ENCODE assay signal across 8 mouse cellular contexts in the genomic region with DNA sequence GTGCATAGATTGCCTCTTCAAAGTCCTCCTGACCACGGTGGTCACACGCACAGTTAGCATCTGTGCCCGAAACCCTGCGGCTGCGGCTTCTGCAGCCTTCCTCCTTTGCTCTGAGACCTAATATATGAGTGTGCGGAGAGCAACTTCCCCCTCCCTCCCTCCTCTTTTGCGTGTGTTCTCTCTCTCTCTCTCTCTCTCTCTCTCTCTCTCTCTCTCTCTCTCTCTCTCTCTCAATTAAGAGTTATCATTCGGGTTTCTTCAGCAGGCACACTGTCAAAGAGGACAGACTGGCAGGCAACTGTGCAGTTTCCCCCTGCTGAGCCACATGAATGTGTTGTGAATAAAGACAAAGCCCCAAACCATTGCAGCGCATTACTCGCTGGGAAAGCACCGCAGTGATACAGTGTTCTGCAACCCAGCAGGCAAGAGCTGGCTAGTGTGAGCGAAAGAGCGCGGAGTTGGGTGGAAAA.
A peak's percentile ranks its signal among the peaks of the same experiment; 100 is the strongest.
DNase-seq lines count a peak whose midpoint lies in the region; ATAC-seq and TF ChIP-seq lines count a peak whose summit lies in the region.

No protein-coding gene starts in this region.

- no peaks in the 10 kb centered on the region for H3K4me1 ChIP-seq in lung, postnatal 0 days (ENCODE audit: insufficient read depth, low read depth, low read length)
- H3K4me1 ChIP-seq in forebrain, embryonic 11.5 days (replicated peaks; ENCODE audit: control insufficient read depth, insufficient read depth, low read length) = peaks cover 3% of the 10 kb centered on the region; the same call in 1 of the 2 replicates
- H3K4me1 ChIP-seq in intestine, postnatal 0 days (replicated peaks; ENCODE audit: control insufficient read depth, insufficient read depth, low read length) = no peaks in the 10 kb centered on the region
- no peaks in the 10 kb centered on the region for H3K4me1 ChIP-seq in midbrain, embryonic 11.5 days (ENCODE audit: control insufficient read depth, insufficient read depth, low read length)
- H3K4me1 ChIP-seq in stomach, postnatal 0 days (replicated peaks; ENCODE audit: control insufficient read depth, insufficient read depth) = no peaks in the 10 kb centered on the region

- H3K9ac ChIP-seq in lung, postnatal 0 days (replicated peaks; ENCODE audit: low read depth) = no peak overlapping the region
- peak overlapping the region; percentile 16; the same call in 1 of the 2 replicates for H3K9ac ChIP-seq in forebrain, embryonic 11.5 days (ENCODE audit: low read length)
- H3K9ac ChIP-seq in intestine, postnatal 0 days (ENCODE audit: low read depth, low read length) = no peak overlapping the region
- H3K9ac ChIP-seq in midbrain, embryonic 11.5 days (ENCODE audit: low read length) = peak overlapping the region; percentile 60
- no peak overlapping the region for H3K9ac ChIP-seq in stomach, postnatal 0 days (ENCODE audit: low read length)

- H3K27me3 ChIP-seq in lung, postnatal 0 days (replicated peaks; ENCODE audit: insufficient read depth, low read length) = no peaks in the 10 kb centered on the region
- H3K27me3 ChIP-seq in forebrain, embryonic 11.5 days (ENCODE audit: control insufficient read depth, insufficient read depth, low read length) = no peaks in the 10 kb centered on the region; the same call in 1 of the 2 replicates
- H3K27me3 ChIP-seq in intestine, postnatal 0 days (replicated peaks; ENCODE audit: control insufficient read depth, insufficient read depth, low read length) = no peaks in the 10 kb centered on the region
- no peaks in the 10 kb centered on the region for H3K27me3 ChIP-seq in midbrain, embryonic 11.5 days (ENCODE audit: control insufficient read depth, insufficient read depth, low read length)
- no peaks in the 10 kb centered on the region for H3K27me3 ChIP-seq in stomach, postnatal 0 days (ENCODE audit: control insufficient read depth, insufficient read depth, low read length)

- 0% methylated on average over 14 of the region's 14 CpGs for WGBS in lung, postnatal 0 days
- 4% methylated on average over 13 of the region's 14 CpGs for WGBS in forebrain, embryonic 11.5 days
- WGBS in intestine, postnatal 0 days = 5% methylated on average over 14 of the region's 14 CpGs
- WGBS in midbrain, embryonic 11.5 days = 2% methylated on average over 14 of the region's 14 CpGs
- WGBS in stomach, postnatal 0 days = 3% methylated on average over 14 of the region's 14 CpGs

- no peak overlapping the region for H3K4me3 ChIP-seq in lung, postnatal 0 days (ENCODE audit: low read depth, low read length)
- H3K4me3 ChIP-seq in forebrain, embryonic 11.5 days (ENCODE audit: low read depth, low read length) = peak overlapping the region; percentile 19
- H3K4me3 ChIP-seq in intestine, postnatal 0 days (ENCODE audit: low read depth, low read length) = peak overlapping the region; percentile 14; the same call in 1 of the 2 replicates
- peak overlapping the region; percentile 32 for H3K4me3 ChIP-seq in midbrain, embryonic 11.5 days (ENCODE audit: low read depth, low read length)
- no peak overlapping the region for H3K4me3 ChIP-seq in stomach, postnatal 0 days (ENCODE audit: low read depth, low read length)

- TF ChIP-seq EP300 in lung, postnatal 0 days (IDR thresholded peaks at IDR 0.05) = no peak
- no peak for TF ChIP-seq EP300 in stomach, postnatal 0 days (optimal IDR thresholded peaks at IDR 0.05)

- no peak for TF ChIP-seq CTCF in lung, postnatal 0 days (IDR thresholded peaks at IDR 0.05)
- TF ChIP-seq CTCF in intestine, postnatal 0 days (IDR thresholded peaks at IDR 0.05; ENCODE audit: low read depth) = no peak
- TF ChIP-seq CTCF in stomach, postnatal 0 days (IDR thresholded peaks at IDR 0.05; ENCODE audit: low read depth) = no peak

- H3K36me3 ChIP-seq in lung, postnatal 0 days (ENCODE audit: insufficient read depth, low read length) = no peaks in the 10 kb centered on the region
- H3K36me3 ChIP-seq in forebrain, embryonic 11.5 days (ENCODE audit: control insufficient read depth, insufficient read depth, low read length) = no peaks in the 10 kb centered on the region
- H3K36me3 ChIP-seq in intestine, postnatal 0 days (ENCODE audit: control insufficient read depth, insufficient read depth) = no peaks in the 10 kb centered on the region
- H3K36me3 ChIP-seq in midbrain, embryonic 11.5 days (ENCODE audit: control insufficient read depth, insufficient read depth, low read length) = no peaks in the 10 kb centered on the region
- H3K36me3 ChIP-seq in stomach, postnatal 0 days (ENCODE audit: control insufficient read depth, insufficient read depth, low read length) = no peaks in the 10 kb centered on the region

- DNase-seq in lung, postnatal 0 days (ENCODE audit: low spot score) = no peak
- no peak for DNase-seq in lung, postnatal 36 days
- DNase-seq in forebrain, embryonic 11.5 days (ENCODE audit: low spot score) = peak; percentile 76
- DNase-seq in midbrain, embryonic 11.5 days (ENCODE audit: low spot score, missing footprints) = peak; percentile 95
- peak; percentile 19 for DNase-seq in stomach, postnatal 0 days (ENCODE audit: low spot score)
- no peak for DNase-seq in urinary bladder, postnatal 25 days (ENCODE audit: low spot score)
- no peak for DNase-seq in urinary bladder, postnatal 10 days (ENCODE audit: low spot score)

- peak overlapping the region; percentile 22 for H3K4me2 ChIP-seq in lung, postnatal 0 days (replicated peaks; ENCODE audit: low read depth, low read length)
- H3K4me2 ChIP-seq in forebrain, embryonic 11.5 days (ENCODE audit: low read depth, low read length, severe bottlenecking) = peak overlapping the region; percentile 51
- peak overlapping the region; percentile 43 for H3K4me2 ChIP-seq in intestine, postnatal 0 days (replicated peaks; ENCODE audit: low read depth)
- H3K4me2 ChIP-seq in midbrain, embryonic 11.5 days = peak overlapping the region; percentile 37
- peak overlapping the region; percentile 37 for H3K4me2 ChIP-seq in stomach, postnatal 0 days (replicated peaks; ENCODE audit: low read depth)

- H3K9me3 ChIP-seq in lung, postnatal 0 days (ENCODE audit: low read length) = no peaks in the 10 kb centered on the region
- H3K9me3 ChIP-seq in forebrain, embryonic 11.5 days (ENCODE audit: control insufficient read depth, low read length) = no peaks in the 10 kb centered on the region
- H3K9me3 ChIP-seq in intestine, postnatal 0 days (ENCODE audit: control insufficient read depth) = no peaks in the 10 kb centered on the region
- H3K9me3 ChIP-seq in midbrain, embryonic 11.5 days (ENCODE audit: control insufficient read depth, low read length) = no peaks in the 10 kb centered on the region
- H3K9me3 ChIP-seq in stomach, postnatal 0 days (ENCODE audit: control insufficient read depth, low read length) = no peaks in the 10 kb centered on the region

- no peak for ATAC-seq in lung, postnatal 0 days
- peak; percentile 90 for ATAC-seq in forebrain, embryonic 11.5 days (replicated peaks; ENCODE audit: low FRiP score)
- ATAC-seq in intestine, postnatal 0 days = no peak
- peak; percentile 93 for ATAC-seq in midbrain, embryonic 11.5 days (ENCODE audit: low FRiP score)
- no peak for ATAC-seq in stomach, postnatal 0 days (ENCODE audit: low FRiP score, low TSS enrichment)

- no peak overlapping the region for H3K27ac ChIP-seq in lung, postnatal 0 days (ENCODE audit: low read length)
- H3K27ac ChIP-seq in forebrain, embryonic 11.5 days (ENCODE audit: low read depth, low read length) = no peak overlapping the region
- H3K27ac ChIP-seq in intestine, postnatal 0 days (ENCODE audit: low read depth, low read length) = no peak overlapping the region
- H3K27ac ChIP-seq in midbrain, embryonic 11.5 days (ENCODE audit: low read depth, low read length) = no peak overlapping the region
- H3K27ac ChIP-seq in stomach, postnatal 0 days (replicated peaks) = no peak overlapping the region

Comparison
In these comparisons a context has a peak if more than half of its experiments do, and no peak if none do; other contexts are left out.
1. ATAC-seq: peak in forebrain, embryonic 11.5 days (single experiment) and midbrain, embryonic 11.5 days (single experiment); none in lung, postnatal 0 days (single experiment), intestine, postnatal 0 days (single experiment) and stomach, postnatal 0 days (single experiment).
2. DNase-seq: peak in forebrain, embryonic 11.5 days (single experiment), midbrain, embryonic 11.5 days (single experiment) and stomach, postnatal 0 days (single experiment); none in lung, postnatal 0 days (single experiment), lung, postnatal 36 days (single experiment), urinary bladder, postnatal 25 days (single experiment) and urinary bladder, postnatal 10 days (single experiment).
3. H3K4me3 ChIP-seq: peak in forebrain, embryonic 11.5 days (single experiment), intestine, postnatal 0 days (single experiment) and midbrain, embryonic 11.5 days (single experiment); none in lung, postnatal 0 days (single experiment) and stomach, postnatal 0 days (single experiment).
4. H3K9ac ChIP-seq: peak in forebrain, embryonic 11.5 days (single experiment) and midbrain, embryonic 11.5 days (single experiment); none in lung, postnatal 0 days (single experiment), intestine, postnatal 0 days (single experiment) and stomach, postnatal 0 days (single experiment).
5. Peak in every context shown above with its lines, with median percentiles within 50 percentile points of each other: H3K4me2 ChIP-seq.